ENCODE assay signal across 1 mouse cellular context in genomic region chr4:134624109-134624862, GRCm38 (mm10).
TF ChIP-seq lines count a peak whose summit lies in the region.

No protein-coding gene starts in this region.

TF ChIP-seq in MEL, 35 proteins besides CTCF, POLR2A, EP300 and RAD21 (continued from another document):
- TF ChIP-seq MAX (IDR thresholded peaks at IDR 0.05; ENCODE audit: low read length) (peak; percentile 55; the same call in 1 of the 2 replicates), SIN3A (IDR thresholded peaks at IDR 0.05; ENCODE audit: low read length) (peak; percentile 53; the same call in 1 of the 2 replicates), MAZ (IDR thresholded peaks at IDR 0.05; ENCODE audit: low read depth, low read length) (0 out of 2 replicates have a peak, but pooled peaks have one; percentile 58), GATA1 (IDR thresholded peaks at IDR 0.05; ENCODE audit: low read depth, low read length) (peak; percentile 87), ZMIZ1 (IDR thresholded peaks at IDR 0.05; ENCODE audit: low read depth, low read length) (no peak), BHLHE40 (IDR thresholded peaks at IDR 0.05; ENCODE audit: borderline replicate concordance, low read depth, low read length) (peak; percentile 43; the same call in 1 of the 2 replicates), JUND (IDR thresholded peaks at IDR 0.05; ENCODE audit: low read depth, low read length) (no peak), TAL1 (IDR thresholded peaks at IDR 0.05; ENCODE audit: low read length) (peak; percentile 36; the same call in 1 of the 2 replicates), ZNF384 (IDR thresholded peaks at IDR 0.05; ENCODE audit: low read depth, low read length) (no peak), NRF1 (IDR thresholded peaks at IDR 0.05; ENCODE audit: insufficient read depth, low read depth, low read length, poor library complexity, severe bottlenecking) (no peak), CHD2 (IDR thresholded peaks at IDR 0.05; ENCODE audit: low read length) (no peak), E2F4 (IDR thresholded peaks at IDR 0.05; ENCODE audit: borderline replicate concordance, low read depth, low read length) (no peak), MYB (IDR thresholded peaks at IDR 0.05; ENCODE audit: low read depth, low read length) (peak; percentile 34; the same call in 1 of the 2 replicates), TCF12 (IDR thresholded peaks at IDR 0.05; ENCODE audit: low read depth, low read length) (peak; percentile 75), NELFE (IDR thresholded peaks at IDR 0.05; ENCODE audit: low read depth, low read length) (0 out of 2 replicates have a peak, but pooled peaks have one; percentile 21)
